Mouse (Mus musculus) A20 (cell line): ENCODE measurements around the gene Olfr1500.
"Not testable (repeated sequence)": the region's sequence is repeated elsewhere in the genome, so short reads cannot be mapped to it uniquely, and the experiment has no call there.

Source experiments
- DNase-seq: peaks from one replicate; pipeline ENCODE4 v3.0.0-alpha.2; 2011; ENCODE audit warnings: low read depth, low spot score

Gene Olfr1500

DNA sequence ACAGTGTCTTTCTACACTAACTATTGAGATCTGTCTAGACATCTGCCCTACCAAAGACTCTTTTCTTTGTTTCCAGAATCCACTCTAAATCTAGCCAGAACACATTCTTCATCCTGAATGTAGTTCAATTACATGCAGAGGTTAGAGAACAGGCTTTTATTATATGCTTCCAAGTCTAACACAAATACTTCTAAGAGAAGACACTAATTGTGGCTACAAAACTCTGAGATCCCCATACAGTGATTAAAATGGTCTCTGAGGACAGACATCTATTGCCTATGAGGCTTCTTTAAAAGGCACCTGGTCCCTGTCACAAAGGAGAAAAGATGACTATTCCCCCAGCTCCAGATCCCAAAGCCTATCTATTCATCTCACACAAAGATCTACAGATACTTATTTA is at the start of gene Olfr1500:
Gene Olfr1500 (minus strand): TSS at position 101 of the 400 bp plus-strand sequence.
- DNase-seq: no peak

GRCm38 (mm10) chr19:13861495-13861894 is 31.2 kb upstream of the Olfr1500 start, which contains the start of gene Olfr1502:
TSS of gene Olfr1502 (plus strand) at chr19:13861795.
- no peak for DNase-seq

DNA sequence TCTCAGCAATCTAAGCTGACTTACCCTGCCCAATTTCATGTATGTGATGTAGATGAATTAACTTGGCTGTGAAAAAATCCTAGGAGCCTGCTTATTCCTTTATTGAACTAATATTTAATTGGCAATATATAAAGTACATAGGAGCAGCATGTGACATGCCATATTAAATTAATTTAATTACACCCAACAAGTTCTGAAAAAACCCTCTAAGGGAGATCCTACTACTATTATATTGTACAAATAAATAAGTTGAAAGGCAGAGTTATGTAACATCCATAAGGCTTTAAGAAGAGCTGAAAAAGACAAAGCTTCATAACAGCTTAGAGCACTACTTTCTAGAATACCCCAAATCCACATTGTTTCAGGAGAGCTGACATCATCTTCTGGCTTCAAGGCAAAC is 20.3 kb upstream of the Olfr1500 start, which contains the start of gene Olfr1501:
Gene Olfr1501 (minus strand): TSS at position 101 of the 400 bp plus-strand sequence.
- DNase-seq: not testable (repeated sequence)

DNA sequence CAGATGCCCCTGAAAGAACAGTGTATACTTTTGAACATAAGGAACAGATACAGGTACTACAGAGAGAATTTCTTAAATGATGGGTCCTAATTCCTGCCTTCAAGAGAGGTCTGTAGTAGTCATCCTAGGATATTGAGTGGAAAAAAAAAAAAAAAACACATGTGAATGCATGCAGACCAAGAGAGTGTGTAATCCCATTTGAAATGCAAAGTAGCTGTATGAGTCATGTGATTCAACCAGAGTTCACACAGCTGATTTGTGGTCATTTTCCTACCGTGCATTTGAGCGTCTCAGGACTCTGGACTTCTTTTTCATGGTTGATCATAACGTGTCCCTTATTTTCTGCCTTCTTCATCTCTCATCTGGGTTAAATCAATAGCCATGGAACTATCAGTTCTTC is 1.8 kb downstream of the Olfr1500 start:
- no peak for DNase-seq

GRCm38 (mm10) chr19:13820847-13821246 is 9.4 kb downstream of the Olfr1500 start:
- peak; percentile 20 for DNase-seq

- DNase-seq: no peak
Measured at GRCm38 (mm10) chr19:13819347-13819746, 10.9 kb downstream of the Olfr1500 start, which contains the start of gene Olfr1499. TSS of gene Olfr1499 (minus strand) at chr19:13819447.

DNA sequence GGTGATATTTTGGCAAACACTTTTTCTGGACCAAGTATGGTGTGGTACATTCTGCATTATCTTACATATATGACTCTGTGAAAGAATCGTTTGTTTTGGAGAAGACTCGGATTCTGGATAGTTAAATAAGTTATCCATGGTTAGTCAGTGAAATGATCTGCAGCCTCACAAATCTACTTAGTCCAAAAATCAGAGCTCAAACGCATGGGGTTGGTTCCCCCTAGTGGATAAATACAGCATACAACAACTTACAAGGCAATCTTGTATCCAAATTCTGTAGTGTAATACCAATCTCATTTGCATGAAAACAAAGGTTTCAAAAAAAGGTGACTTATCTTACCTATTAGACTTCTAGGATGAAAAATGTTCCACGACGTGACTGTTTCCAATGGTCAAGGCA is 11.5 kb downstream of the Olfr1500 start:
- DNase-seq: peak; percentile 11

DNA sequence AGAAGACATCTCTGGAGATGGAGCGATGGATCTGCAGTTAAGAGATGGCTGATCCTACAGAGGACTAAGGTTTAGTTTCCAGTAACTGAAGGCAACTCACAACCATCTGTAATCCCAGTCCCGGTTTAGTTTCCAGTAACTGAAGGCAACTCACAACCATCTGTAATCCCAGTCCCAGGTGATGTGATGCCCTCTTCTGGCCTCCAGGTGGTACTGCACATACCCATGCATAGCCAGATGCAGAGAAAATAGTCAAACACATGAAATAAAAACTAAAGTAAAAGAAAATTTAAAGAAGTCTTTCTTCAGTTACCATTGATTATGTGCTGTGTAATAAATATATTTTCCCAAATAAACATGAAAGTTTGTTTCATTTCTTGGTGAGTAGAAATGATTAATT is 17.5 kb downstream of the Olfr1500 start:
- no peak for DNase-seq

- DNase-seq: not testable (repeated sequence)
Measured at GRCm38 (mm10) chr19:13805486-13805885, 24.8 kb downstream of the Olfr1500 start.

- no peak for DNase-seq
Measured at GRCm38 (mm10) chr19:13798102-13798501, 32.2 kb downstream of the Olfr1500 start, which contains the start of gene Olfr1497. TSS of gene Olfr1497 (minus strand) at chr19:13798202.

DNA sequence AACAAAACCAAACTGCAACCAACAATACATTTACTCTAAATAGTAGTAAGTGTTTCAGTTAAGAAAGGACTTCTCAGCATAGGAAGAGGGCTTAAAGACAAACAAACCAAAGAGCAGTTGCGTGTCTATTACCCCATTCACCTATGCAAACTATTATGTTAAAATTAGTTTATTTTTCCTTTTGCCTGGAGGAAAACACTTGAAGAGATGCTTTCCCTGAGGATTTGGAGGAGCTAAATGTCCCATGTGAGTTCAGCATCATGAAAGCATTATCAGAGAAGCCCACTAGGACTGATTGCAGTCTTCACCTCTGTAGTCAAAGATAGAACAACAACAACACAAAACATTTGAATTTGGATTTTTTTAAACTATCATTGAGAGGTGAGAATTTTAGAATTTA is 52.7 kb downstream of the Olfr1500 start, which contains the start of gene Olfr1496:
Gene Olfr1496 (plus strand): TSS at position 301 of the 400 bp plus-strand sequence.
- DNase-seq: no peak
